Mouse (Mus musculus): ENCODE data around the gene A930004D18Rik. TPM values are rescaled to one million over a fixed set of nuclear protein-coding genes. Genes with fewer than 3 reads are reported as not detected.
"Not testable (repeated sequence)": the region's sequence is repeated elsewhere in the genome, so short reads cannot be mapped to it uniquely, and the experiment has no call there.

The A930004D18Rik gene
- polyA plus RNA-seq, 1 experiment from 2014 or later: 20.9 TPM

DNA sequence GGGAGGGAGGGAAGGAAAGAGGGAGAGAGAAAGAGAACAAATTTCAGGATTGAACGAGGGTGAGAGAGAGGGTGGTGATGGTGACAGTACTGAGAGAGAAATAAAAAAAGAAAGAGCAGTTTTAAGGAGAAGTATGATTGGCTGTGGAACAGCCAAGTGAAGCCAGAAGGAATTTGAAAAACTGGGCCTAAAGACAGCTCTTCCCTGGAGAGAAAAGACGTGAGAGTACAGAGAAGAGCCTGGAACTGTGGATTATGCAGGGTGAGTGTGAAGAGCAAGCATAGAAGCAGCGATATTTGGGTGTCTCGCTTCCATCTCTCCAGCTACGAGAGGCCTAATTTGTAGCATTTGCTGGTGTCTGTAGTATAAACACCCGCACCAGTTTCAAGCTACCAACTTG is 26.3 kb downstream of the A930004D18Rik start:
- H3K27me3 ChIP-seq: no peaks in the 10 kb centered on the region
- H3K4me2 ChIP-seq: no peak overlapping the region
- no peak overlapping the region for H3K27ac ChIP-seq
- H3K4me1 ChIP-seq: no peaks in the 10 kb centered on the region
- 91% methylated on average over 6 of the region's 6 CpGs for WGBS
- no peak for ATAC-seq (ENCODE audit: low FRiP score)
- no peaks in the 10 kb centered on the region for H3K9me3 ChIP-seq
- H3K4me3 ChIP-seq (replicated peaks): no peak overlapping the region
- H3K9ac ChIP-seq: no peak overlapping the region
- no peaks in the 10 kb centered on the region for H3K36me3 ChIP-seq (replicated peaks)

DNA sequence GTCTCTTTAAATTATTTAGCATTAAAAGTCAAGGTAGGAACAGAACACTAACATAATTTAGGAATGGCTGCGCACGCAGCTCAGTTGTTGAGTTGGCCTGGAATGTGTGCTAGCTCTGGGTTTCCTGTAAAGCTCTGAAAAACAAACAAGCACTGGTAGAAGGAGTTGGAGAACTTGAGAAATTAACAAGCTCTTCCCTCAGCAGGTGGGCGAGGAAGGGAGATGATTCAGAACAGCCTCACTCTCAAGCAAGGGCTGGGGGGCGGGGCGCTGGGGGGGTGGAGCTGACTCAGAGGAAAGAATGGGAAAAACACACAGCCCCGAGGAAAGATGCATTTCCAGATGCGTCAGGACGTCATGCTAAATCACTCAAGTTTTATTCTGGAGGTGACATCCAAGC is 32.4 kb downstream of the A930004D18Rik start:
- Histone ChIP-seq H3K4me3 (replicated peaks) (no peak overlapping the region), H3K36me3 (replicated peaks) (no peaks in the 10 kb centered on the region), H3K27me3 (no peaks in the 10 kb centered on the region), H3K4me2 (no peak overlapping the region), H3K9ac (no peak overlapping the region), H3K9me3 (no peaks in the 10 kb centered on the region), H3K27ac (no peak overlapping the region), H3K4me1 (no peaks in the 10 kb centered on the region)
- 33% methylated on average over 8 of the region's 8 CpGs for WGBS
- ATAC-seq (ENCODE audit: low FRiP score): no peak

DNA sequence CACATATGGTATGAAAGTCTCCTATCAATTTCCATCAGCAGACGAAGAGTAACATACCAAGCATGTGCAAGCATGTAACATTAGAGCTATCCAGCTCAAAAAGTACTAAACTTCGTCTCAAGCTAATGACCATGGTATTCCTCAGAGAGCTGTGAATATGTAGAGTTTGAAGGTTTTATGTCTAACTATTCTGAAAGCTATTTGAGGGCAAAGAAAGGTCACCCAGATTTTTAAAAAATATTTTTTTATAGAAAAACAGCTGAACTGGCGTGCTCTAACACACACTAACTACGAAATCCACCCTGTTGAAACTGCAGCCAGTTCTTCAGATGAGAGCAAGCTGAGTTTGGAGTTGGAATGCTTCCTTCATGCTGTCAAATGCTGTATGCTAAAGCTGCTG is 33.3 kb downstream of the A930004D18Rik start:
- no peaks in the 10 kb centered on the region for H3K9me3 ChIP-seq
- no peak overlapping the region for H3K9ac ChIP-seq
- 88% methylated on average over 4 of the region's 4 CpGs for WGBS
- no peaks in the 10 kb centered on the region for H3K4me1 ChIP-seq
- no peak for ATAC-seq (ENCODE audit: low FRiP score)
- H3K4me2 ChIP-seq: no peak overlapping the region
- H3K27ac ChIP-seq: no peak overlapping the region
- no peaks in the 10 kb centered on the region for H3K27me3 ChIP-seq
- no peaks in the 10 kb centered on the region for H3K36me3 ChIP-seq (replicated peaks)
- no peak overlapping the region for H3K4me3 ChIP-seq (replicated peaks)

DNA sequence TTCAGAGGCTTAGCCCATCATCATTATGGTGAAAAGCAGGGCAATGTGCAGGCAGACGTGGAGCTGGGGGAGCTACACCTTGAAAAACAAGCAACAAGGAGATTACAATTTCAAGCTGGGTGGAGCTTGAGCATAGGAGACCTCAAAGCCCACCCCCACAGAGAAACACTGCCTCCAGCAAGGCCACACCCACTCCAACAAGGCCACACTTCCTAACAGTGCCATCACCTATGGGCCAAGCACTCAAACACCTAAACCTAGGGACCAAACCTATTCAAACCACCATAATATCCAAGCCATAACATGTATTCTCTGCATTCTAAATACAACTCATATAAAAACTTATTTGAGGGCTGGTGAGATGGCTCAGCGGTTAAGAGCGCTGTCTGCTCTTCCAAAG is 35.2 kb downstream of the A930004D18Rik start:
- 92% methylated on average over 3 of the region's 3 CpGs for WGBS
- no peak for ATAC-seq (ENCODE audit: low FRiP score)
- H3K4me1 ChIP-seq: no peaks in the 10 kb centered on the region
- no peak overlapping the region for H3K9ac ChIP-seq
- H3K4me2 ChIP-seq: no peak overlapping the region
- H3K9me3 ChIP-seq: no peaks in the 10 kb centered on the region
- no peaks in the 10 kb centered on the region for H3K36me3 ChIP-seq (replicated peaks)
- no peak overlapping the region for H3K4me3 ChIP-seq (replicated peaks)
- H3K27ac ChIP-seq: no peak overlapping the region
- H3K27me3 ChIP-seq: no peaks in the 10 kb centered on the region

DNA sequence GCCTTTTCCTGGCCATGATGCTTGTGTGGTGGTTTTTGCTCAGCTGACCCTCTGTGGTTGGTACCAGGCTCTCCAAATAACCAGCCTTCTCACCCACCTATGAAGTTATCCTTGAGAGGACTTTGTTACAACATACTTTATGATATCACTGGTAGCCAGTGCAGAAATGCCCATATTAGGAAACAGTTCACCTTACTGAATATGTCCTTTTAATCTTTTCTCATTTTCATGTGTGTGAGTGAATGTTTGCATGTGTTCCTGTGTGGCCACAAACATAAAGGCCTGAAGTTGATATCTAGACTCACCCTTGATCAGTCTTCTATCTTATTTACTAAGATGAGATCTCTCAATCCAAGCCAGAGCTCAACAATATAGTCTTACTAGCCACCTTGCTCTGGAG is 40.7 kb downstream of the A930004D18Rik start, which contains the start of gene H2al2a:
TSS of gene H2al2a (minus strand) at position 101 of the 400 bp plus-strand sequence.
- H3K9ac ChIP-seq: no peak within 1 kb of the TSS
- H3K4me1 ChIP-seq: no peaks in the 10 kb centered on the region
- no peak within 1 kb of the TSS for H3K4me3 ChIP-seq (replicated peaks)
- no peaks in the 10 kb centered on the region for H3K27me3 ChIP-seq
- no peak within 1 kb of the TSS for H3K27ac ChIP-seq
- H3K4me2 ChIP-seq: no peak within 1 kb of the TSS
- H3K36me3 ChIP-seq (replicated peaks): no peaks in the 10 kb centered on the region
- H3K9me3 ChIP-seq: no peaks in the 10 kb centered on the region
- no peak for ATAC-seq (ENCODE audit: low FRiP score)

DNA sequence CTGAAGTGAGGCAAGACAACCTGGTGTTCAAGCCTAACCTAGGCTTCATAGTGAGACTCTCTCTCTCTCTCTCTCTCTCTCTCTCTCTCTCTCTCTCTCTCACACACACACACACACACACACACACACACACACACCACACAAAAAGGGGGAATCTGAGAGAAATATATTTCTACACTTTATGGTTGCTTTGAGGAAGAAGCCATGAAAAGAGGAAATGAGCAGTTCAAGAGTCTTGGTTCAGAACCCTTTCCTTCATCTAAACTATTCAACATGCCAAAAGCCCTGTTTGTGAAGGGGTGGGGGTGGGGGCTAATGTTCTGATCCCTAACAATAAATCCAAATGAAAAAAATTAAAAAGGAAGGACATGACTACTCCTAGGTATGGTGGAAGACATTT is 48.0 kb downstream of the A930004D18Rik start:
- no peaks in the 10 kb centered on the region for H3K4me1 ChIP-seq
- no peaks in the 10 kb centered on the region for H3K36me3 ChIP-seq (replicated peaks)
- H3K27ac ChIP-seq: no peak overlapping the region
- H3K9me3 ChIP-seq: 0 out of 2 replicates have a peak, but pooled peaks cover 2% of the 10 kb centered on the region
- no peak overlapping the region for H3K4me2 ChIP-seq
- ATAC-seq (ENCODE audit: low FRiP score): no peak
- no peak overlapping the region for H3K4me3 ChIP-seq (replicated peaks)
- H3K9ac ChIP-seq: no peak overlapping the region
- no peaks in the 10 kb centered on the region for H3K27me3 ChIP-seq

DNA sequence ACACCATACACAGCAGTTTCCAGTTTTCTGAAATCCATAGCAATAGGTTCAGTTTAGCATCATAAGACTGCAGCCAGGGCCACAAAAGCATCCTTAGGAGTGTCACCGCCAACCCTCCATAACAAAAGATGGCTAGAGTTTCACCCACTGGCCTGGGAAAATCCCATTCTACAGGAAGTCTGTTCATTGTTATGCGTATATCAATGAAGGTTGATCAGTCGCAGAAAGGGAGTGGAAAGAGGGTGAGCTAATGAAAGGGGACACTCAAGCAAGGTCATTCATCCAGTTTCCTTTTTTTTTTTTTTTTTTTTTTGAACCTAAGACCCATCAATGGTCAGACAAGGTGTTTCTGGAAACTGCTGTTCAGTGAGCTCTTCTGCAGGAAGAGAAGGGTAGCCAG is 48.4 kb downstream of the A930004D18Rik start:
- Histone ChIP-seq H3K4me1 (no peaks in the 10 kb centered on the region), H3K4me3 (replicated peaks) (no peak overlapping the region), H3K27ac (no peak overlapping the region), H3K9ac (no peak overlapping the region), H3K27me3 (no peaks in the 10 kb centered on the region), H3K4me2 (no peak overlapping the region), H3K36me3 (replicated peaks) (no peaks in the 10 kb centered on the region), H3K9me3 (0 out of 2 replicates have a peak, but pooled peaks cover 2% of the 10 kb centered on the region)
- WGBS: 43% methylated on average over 3 of the region's 3 CpGs
- no peak for ATAC-seq (ENCODE audit: low FRiP score)

DNA sequence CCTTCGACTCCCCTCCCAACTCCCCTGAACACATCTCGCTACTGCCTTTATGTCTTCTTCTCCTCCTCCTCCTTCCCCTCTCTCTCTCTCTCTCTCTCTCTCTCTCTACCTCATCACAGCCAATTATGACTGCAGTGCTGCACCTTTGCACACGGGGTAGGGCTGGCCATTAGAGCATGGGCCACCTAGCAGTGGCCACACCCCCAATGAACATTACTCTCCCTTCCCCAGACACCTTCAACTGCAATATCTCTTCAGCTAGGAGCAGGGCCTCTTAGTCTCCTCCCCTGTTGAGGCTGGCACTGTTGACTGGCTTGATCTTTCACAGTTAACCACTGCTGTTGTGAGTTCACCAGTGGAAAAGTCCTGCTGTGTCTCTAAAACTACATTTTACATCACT is 50.8 kb downstream of the A930004D18Rik start:
- H3K27ac ChIP-seq: no peak overlapping the region
- 0 out of 2 replicates have a peak, but pooled peaks cover 2% of the 10 kb centered on the region for H3K9me3 ChIP-seq
- H3K4me3 ChIP-seq (replicated peaks): no peak overlapping the region
- no peaks in the 10 kb centered on the region for H3K36me3 ChIP-seq (replicated peaks)
- no peak for ATAC-seq (ENCODE audit: low FRiP score)
- WGBS: 88% methylated on average over 3 of the region's 3 CpGs
- H3K4me1 ChIP-seq: no peaks in the 10 kb centered on the region
- H3K9ac ChIP-seq: no peak overlapping the region
- no peak overlapping the region for H3K4me2 ChIP-seq
- no peaks in the 10 kb centered on the region for H3K27me3 ChIP-seq

DNA sequence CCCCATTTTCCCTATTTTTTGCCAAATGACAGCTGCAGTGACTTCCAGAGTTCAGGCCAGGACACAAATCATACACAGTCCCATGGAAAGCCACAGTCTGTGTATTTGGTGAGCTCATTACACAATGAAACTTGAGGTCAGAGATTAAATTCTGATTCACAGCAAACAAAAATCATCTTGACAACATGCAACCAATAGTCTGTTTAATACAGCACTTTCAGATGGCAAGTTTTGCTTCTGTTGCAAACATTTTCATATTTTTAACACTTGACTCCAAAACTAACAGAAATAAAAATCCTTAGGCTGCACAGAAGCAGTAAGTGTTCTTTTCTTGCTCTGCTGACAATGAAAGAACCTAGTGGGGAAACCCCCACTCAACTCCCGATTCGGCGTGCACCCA is 52.8 kb downstream of the A930004D18Rik start:
- Histone ChIP-seq H3K4me1 (no peaks in the 10 kb centered on the region), H3K27me3 (no peaks in the 10 kb centered on the region), H3K9ac (no peak overlapping the region), H3K4me2 (no peak overlapping the region), H3K36me3 (replicated peaks) (no peaks in the 10 kb centered on the region), H3K4me3 (replicated peaks) (no peak overlapping the region), H3K9me3 (no peaks in the 10 kb centered on the region), H3K27ac (no peak overlapping the region)
- 98% methylated on average over 3 of the region's 3 CpGs for WGBS
- ATAC-seq (ENCODE audit: low FRiP score): no peak

DNA sequence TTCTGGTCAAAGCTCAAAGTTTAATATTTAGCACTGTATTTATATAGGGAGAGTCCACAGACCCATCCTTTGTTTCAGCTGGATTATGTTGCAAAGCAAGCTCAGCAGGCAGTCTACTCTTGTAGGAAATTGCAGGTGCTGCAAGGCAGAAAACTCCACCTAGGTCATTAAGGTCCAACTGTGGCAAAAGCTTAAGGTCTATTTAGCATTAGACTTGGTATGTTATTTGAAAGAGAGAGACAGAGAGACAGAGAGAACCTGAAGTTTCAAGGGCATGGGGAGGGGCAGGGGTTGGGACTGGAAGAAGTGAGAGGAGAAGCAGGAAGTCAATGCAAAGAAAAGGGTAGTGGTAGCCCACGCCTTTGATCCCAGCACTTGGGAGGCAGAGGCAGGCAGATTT is 54.8 kb downstream of the A930004D18Rik start:
- no peaks in the 10 kb centered on the region for H3K9me3 ChIP-seq
- H3K9ac ChIP-seq: no peak overlapping the region
- H3K36me3 ChIP-seq (replicated peaks): no peaks in the 10 kb centered on the region
- ATAC-seq (ENCODE audit: low FRiP score): no peak
- H3K4me3 ChIP-seq (replicated peaks): no peak overlapping the region
- no peak overlapping the region for H3K4me2 ChIP-seq
- H3K27me3 ChIP-seq: no peaks in the 10 kb centered on the region
- H3K4me1 ChIP-seq: no peaks in the 10 kb centered on the region
- 93% methylated on average over 1 of the region's 1 CpGs for WGBS
- no peak overlapping the region for H3K27ac ChIP-seq

DNA sequence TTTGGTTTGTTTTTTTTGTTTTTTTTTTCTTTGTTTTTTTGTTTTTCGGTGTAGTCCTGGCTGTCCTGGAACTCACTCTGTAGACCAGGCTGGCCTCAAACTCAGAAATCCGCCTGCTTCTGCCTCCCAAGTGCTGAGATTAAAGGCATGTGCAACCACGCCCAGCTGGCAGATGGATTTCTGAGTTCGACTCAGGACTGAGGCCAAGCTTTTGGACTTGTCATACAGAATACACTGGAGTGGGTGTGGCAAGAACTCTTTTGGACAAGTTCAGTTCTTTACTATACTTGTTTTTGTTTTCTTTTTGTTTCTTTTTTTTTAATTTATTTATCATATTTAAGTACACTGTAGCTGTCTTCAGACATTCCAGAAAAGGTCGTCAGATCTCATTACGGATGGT is 58.8 kb downstream of the A930004D18Rik start:
- Histone ChIP-seq H3K27me3 (no peaks in the 10 kb centered on the region), H3K4me1 (0 out of 2 replicates have a peak, but pooled peaks cover 3% of the 10 kb centered on the region), H3K4me3 (replicated peaks) (no peak overlapping the region), H3K4me2 (no peak overlapping the region), H3K9me3 (no peaks in the 10 kb centered on the region), H3K36me3 (replicated peaks) (no peaks in the 10 kb centered on the region), H3K27ac (no peak overlapping the region), H3K9ac (no peak overlapping the region)
- ATAC-seq (ENCODE audit: low FRiP score): no peak
- WGBS: 92% methylated on average over 6 of the region's 6 CpGs

DNA sequence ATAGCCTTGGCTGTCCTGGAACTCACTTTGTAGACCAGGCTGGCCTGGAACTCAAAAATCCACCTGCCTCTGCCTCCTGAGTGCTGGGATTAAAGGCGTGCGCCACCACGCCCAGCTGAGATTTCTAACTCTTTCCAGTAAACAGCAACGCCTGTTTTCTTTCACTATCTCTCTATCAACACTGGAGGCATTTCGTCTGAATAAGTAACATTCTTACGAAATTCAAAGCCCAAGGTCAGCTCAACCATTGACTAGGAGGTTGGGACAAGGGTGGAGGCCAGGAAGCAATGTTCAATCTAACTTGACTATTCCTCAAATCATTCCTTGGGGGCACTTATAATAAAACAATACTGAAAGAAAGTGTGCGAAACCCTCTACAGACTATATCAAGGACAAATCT is 59.3 kb downstream of the A930004D18Rik start:
- H3K4me2 ChIP-seq; H3K9me3 ChIP-seq; H3K27me3 ChIP-seq; H3K27ac ChIP-seq; H3K4me3 ChIP-seq (replicated peaks); H3K4me1 ChIP-seq; ATAC-seq (ENCODE audit: low FRiP score); H3K36me3 ChIP-seq (replicated peaks); H3K9ac ChIP-seq: not testable (repeated sequence)
- WGBS: 93% methylated on average over 7 of the region's 7 CpGs

DNA sequence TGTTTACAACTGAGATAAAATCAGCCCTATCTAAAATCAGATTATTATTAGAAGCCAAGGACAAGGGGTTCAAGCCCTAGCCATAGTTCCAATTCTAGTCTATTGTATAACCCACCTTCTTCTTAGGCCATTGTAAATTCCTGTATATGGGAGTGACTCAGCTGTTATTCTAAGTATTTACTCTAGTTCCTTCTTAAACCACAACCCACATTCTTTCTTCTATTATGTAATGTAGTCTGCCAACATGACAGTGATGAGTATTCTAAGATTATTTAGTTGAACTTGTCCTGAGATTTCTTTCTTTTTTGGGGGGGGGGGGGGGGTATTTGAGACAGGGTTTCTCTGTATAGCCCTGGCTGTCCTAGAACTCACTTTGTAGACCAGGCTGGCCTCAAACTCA is 59.9 kb downstream of the A930004D18Rik start:
- ATAC-seq (ENCODE audit: low FRiP score); H3K4me1 ChIP-seq; H3K27ac ChIP-seq; H3K9me3 ChIP-seq; H3K27me3 ChIP-seq; H3K36me3 ChIP-seq (replicated peaks); H3K9ac ChIP-seq; H3K4me2 ChIP-seq; H3K4me3 ChIP-seq (replicated peaks): not testable (repeated sequence)

Data from forebrain, embryonic 12.5 days (tissue).